Mouse (Mus musculus) erythroblast, embryonic 14.5 days (primary cell): ENCODE data around the gene Ttc30b. TPM values are rescaled to one million over a fixed set of nuclear protein-coding genes. Genes with fewer than 3 reads are reported as not detected.

Experiments used
- H3K27me3 ChIP-seq: 2 replicates; pipeline ENCODE4 v1.6.1; 2012; ENCODE audit warnings: inconsistent platforms; ENCODE audit not compliant: control insufficient read depth
- H3K36me3 ChIP-seq: 2 replicates; pipeline ENCODE4 v1.6.1; 2012; ENCODE audit warnings: mild to moderate bottlenecking, inconsistent platforms; ENCODE audit not compliant: control insufficient read depth
- H3K4me1 ChIP-seq: 2 replicates; pipeline ENCODE4 v1.6.1; 2012; ENCODE audit warnings: inconsistent platforms; ENCODE audit not compliant: control insufficient read depth
- H3K4me3 ChIP-seq: replicated peaks from 2 replicates; pipeline ENCODE3; 2012; ENCODE audit warnings: moderate library complexity, mild to moderate bottlenecking, inconsistent platforms
- H3K9me3 ChIP-seq: 2 replicates; pipeline ENCODE4 v1.6.1; 2012; ENCODE audit warnings: low read length, inconsistent platforms, mixed read lengths; ENCODE audit not compliant: control insufficient read depth
- GATA1 ChIP-seq: IDR thresholded peaks from 2 replicates; pipeline ENCODE4 v1.6.1; 2012; ENCODE audit warnings: low read length, inconsistent platforms, mixed read lengths
- TAL1 ChIP-seq: IDR thresholded peaks from 3 replicates; pipeline ENCODE4 v1.6.1; 2012; ENCODE audit warnings: low read length, inconsistent platforms, mixed read lengths
- polyA plus RNA-seq: library from polyadenylated mRNA; stranded (reverse); fragments of >175 nt; gene quantifications from 2 replicates; pipeline ENCODE4 v1.2.3, GENCODE M21; 2012

The Ttc30b gene
- polyA plus RNA-seq, 1 experiment = not detected

- TF ChIP-seq TAL1 (no peak), GATA1 (no peak)
- H3K27me3 ChIP-seq = peaks cover 2% of the 10 kb centered on the region; the same call in 1 of the 2 replicates
- H3K36me3 ChIP-seq = no peaks in the 10 kb centered on the region
- H3K4me1 ChIP-seq = no peaks in the 10 kb centered on the region
- no peaks in the 10 kb centered on the region for H3K9me3 ChIP-seq
- no peak overlapping the region for H3K4me3 ChIP-seq
Measured at GRCm38 (mm10) chr2:75974131-75974530, 35.7 kb upstream of the Ttc30b start.

- Histone ChIP-seq H3K9me3 (no peaks in the 10 kb centered on the region), H3K4me3 (no peak overlapping the region), H3K36me3 (no peaks in the 10 kb centered on the region), H3K27me3 (no peaks in the 10 kb centered on the region; the same call in 1 of the 2 replicates), H3K4me1 (peaks cover 6% of the 10 kb centered on the region)
- no peak for TF ChIP-seq TAL1
- no peak for TF ChIP-seq GATA1
Measured at GRCm38 (mm10) chr2:75964972-75965371, 26.6 kb upstream of the Ttc30b start.

- Histone ChIP-seq H3K9me3 (no peaks in the 10 kb centered on the region), H3K36me3 (no peaks in the 10 kb centered on the region), H3K27me3 (no peaks in the 10 kb centered on the region; the same call in 1 of the 2 replicates), H3K4me1 (peaks cover 6% of the 10 kb centered on the region), H3K4me3 (no peak overlapping the region)
- TF ChIP-seq GATA1 (no peak), TAL1 (no peak)
Measured at GRCm38 (mm10) chr2:75964512-75964911, 26.1 kb upstream of the Ttc30b start.

DNA sequence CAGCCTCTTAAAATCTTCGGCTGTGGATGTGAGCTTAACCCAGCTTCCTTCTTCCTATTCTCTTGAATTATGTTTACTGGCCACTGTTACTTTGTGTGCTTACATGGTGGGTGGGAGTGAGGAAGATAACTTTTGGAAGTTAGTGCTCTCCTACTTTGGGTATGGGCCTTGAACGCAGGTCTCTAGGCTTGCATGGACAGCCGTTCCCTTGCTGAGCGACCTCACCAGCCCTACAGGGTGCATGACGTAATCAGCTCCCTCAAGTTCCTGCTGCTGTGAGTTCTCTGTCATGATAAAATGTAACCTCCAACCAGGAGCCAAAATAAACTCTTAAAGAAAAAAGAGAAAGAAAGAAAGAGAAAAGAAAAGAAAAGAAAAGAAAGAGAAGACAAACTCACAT lies 25.7 kb upstream of the Ttc30b start:
- H3K9me3 ChIP-seq = no peaks in the 10 kb centered on the region
- no peak for TF ChIP-seq GATA1
- no peak for TF ChIP-seq TAL1
- no peaks in the 10 kb centered on the region for H3K36me3 ChIP-seq
- H3K4me1 ChIP-seq = peaks cover 6% of the 10 kb centered on the region
- no peaks in the 10 kb centered on the region; the same call in 1 of the 2 replicates for H3K27me3 ChIP-seq
- no peak overlapping the region for H3K4me3 ChIP-seq

- Histone ChIP-seq H3K4me3 (no peak overlapping the region), H3K9me3 (no peaks in the 10 kb centered on the region), H3K27me3 (no peaks in the 10 kb centered on the region; the same call in 1 of the 2 replicates), H3K36me3 (no peaks in the 10 kb centered on the region), H3K4me1 (peaks cover 6% of the 10 kb centered on the region)
- no peak for TF ChIP-seq GATA1
- no peak for TF ChIP-seq TAL1
Measured at GRCm38 (mm10) chr2:75963211-75963840, 24.9 kb upstream of the Ttc30b start.

GRCm38 (mm10) chr2:75960366-75961330 lies 22.3 kb upstream of the Ttc30b start:
- TF ChIP-seq GATA1 (no peak), TAL1 (no peak)
- Histone ChIP-seq H3K4me3 (no peak overlapping the region), H3K9me3 (no peaks in the 10 kb centered on the region), H3K27me3 (no peaks in the 10 kb centered on the region; the same call in 1 of the 2 replicates), H3K4me1 (peaks cover 6% of the 10 kb centered on the region), H3K36me3 (no peaks in the 10 kb centered on the region)

DNA sequence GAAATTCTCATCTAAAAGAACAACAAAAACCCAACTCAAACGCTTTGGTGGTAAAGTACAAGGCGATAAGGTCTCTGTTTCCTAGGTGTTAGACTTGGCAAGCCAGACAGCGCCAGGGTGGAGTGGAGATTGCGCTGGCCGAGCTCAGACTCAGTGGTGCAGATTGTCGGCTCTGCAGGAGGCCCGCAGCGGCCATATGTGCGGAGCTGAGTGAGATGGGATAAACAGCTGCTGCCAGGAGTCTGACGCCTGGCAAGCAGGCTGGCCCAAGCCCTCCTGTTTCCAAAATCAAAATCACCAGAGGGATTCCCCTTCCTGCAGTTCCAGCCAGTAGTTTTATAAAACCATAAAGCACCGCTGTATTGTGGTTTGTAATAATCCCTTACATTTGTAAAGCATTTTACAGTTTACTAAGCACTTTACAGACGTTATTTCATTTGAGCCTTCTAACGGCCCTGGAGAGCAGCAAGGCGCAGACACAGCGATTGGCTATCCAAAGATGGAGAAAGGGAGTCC lies 21.5 kb upstream of the Ttc30b start:
- H3K27me3 ChIP-seq = no peaks in the 10 kb centered on the region; the same call in 1 of the 2 replicates
- H3K4me3 ChIP-seq = no peak overlapping the region
- peaks cover 6% of the 10 kb centered on the region for H3K4me1 ChIP-seq
- H3K36me3 ChIP-seq = no peaks in the 10 kb centered on the region
- no peaks in the 10 kb centered on the region for H3K9me3 ChIP-seq
- no peak for TF ChIP-seq GATA1
- TF ChIP-seq TAL1 = no peak

DNA sequence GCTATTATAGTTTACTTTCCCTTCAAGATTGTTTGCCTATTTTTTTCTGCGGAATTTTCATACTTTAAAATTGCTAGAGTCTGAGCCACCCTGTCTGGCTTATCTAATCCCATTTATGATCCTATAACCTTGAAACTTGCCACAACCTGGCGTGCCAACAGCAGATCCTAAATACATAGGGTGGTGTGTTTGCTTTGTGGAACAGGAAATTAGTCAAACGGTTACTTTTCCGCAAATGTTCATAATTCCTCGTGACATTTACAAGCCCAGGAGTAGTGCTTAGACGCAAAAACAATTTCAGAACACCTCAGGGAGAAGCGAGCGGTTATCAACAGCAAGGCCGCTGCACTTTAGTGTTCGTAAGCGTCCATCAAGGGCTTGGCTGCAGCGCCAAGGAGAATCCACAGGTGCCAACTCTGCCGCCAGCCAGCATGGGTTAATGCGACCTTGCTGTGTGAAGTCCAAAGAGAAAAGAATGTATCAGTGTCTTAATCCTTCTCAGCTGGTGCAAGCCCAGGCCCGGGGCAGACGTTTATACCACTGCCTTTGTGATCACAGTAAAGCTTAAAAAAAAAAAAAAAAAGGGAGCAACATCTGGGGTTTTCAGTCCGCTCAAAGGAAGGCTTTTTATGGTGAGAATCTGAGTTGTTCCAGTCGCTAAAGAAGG lies 20.9 kb upstream of the Ttc30b start:
- Histone ChIP-seq H3K4me1 (peaks cover 2% of the 10 kb centered on the region; the same call in 1 of the 2 replicates), H3K36me3 (no peaks in the 10 kb centered on the region), H3K27me3 (no peaks in the 10 kb centered on the region; the same call in 1 of the 2 replicates), H3K4me3 (no peak overlapping the region), H3K9me3 (no peaks in the 10 kb centered on the region)
- no peak for TF ChIP-seq GATA1

DNA sequence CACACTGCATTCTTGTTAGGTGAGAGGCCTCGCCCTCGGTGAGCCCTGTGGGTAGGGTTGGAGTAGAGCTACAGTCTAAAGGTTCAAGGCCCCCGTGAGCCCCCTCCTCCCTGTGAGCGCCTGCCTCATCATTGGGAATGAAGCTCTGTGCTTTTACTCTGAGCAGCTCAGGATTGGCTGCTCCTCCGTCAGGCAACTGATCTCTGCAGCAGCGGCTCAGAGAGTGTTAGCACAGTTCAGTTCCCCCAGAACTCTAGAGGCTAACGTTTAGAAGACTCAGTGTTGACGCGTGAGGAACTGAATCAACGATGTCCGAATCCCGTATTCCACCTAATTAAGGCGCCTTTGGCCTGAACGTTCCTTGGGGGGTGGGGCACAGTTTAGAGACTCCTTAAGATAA lies 17.3 kb upstream of the Ttc30b start:
- no peaks in the 10 kb centered on the region; the same call in 1 of the 2 replicates for H3K27me3 ChIP-seq
- H3K4me3 ChIP-seq = no peak overlapping the region
- TF ChIP-seq GATA1 (no peak), TAL1 (no peak)
- no peaks in the 10 kb centered on the region for H3K36me3 ChIP-seq
- no peaks in the 10 kb centered on the region for H3K4me1 ChIP-seq
- no peaks in the 10 kb centered on the region for H3K9me3 ChIP-seq
